Mouse (Mus musculus): ENCODE measurements around the gene Glis3.

GRCm38 (mm10) chr19:28277104-28277503 is 402.8 kb downstream of the Glis3 start:
- TF ChIP-seq FLI1 (IDR thresholded peaks at IDR 0.05; ENCODE audit: low read length) (no peak), GATA1 (IDR thresholded peaks at IDR 0.05; ENCODE audit: borderline replicate concordance, low read length) (no peak)
